ENCODE assay signal across 26 mouse cellular contexts in genomic region chr15:25834920-25835674, GRCm38 (mm10). TPM values are rescaled to one million over a fixed set of nuclear protein-coding genes. Genes with fewer than 3 reads are reported as not detected.
DNase-seq lines count a peak whose midpoint lies in the region; ATAC-seq and TF ChIP-seq lines count a peak whose summit lies in the region.
"Had no signal": no experiment of that assay in that cellular context is flagged by ENCODE, and none has a peak within 500 bp of the region (broad histone marks: within the 10 kb centered on the region; RNA-seq: fewer than 3 reads in every experiment).

No protein-coding gene starts in this region.

- TF ChIP-seq EP300 in liver, postnatal 0 days (IDR thresholded peaks at IDR 0.05; ENCODE audit: low read depth): no peak

- WGBS in liver, postnatal 0 days (ENCODE audit: insufficient replicate concordance): 73% methylated on average over 17 of the region's 17 CpGs
- 84% methylated on average over 17 of the region's 17 CpGs for WGBS in liver, embryonic 11.5 days
- WGBS in macrophage (ENCODE audit: missing documents): 72% methylated on average over 17 of the region's 17 CpGs
- WGBS in hindbrain, postnatal 0 days: 86% methylated on average over 17 of the region's 17 CpGs

- H3K4me3 ChIP-seq in liver, postnatal 0 days (ENCODE audit: low read depth, low read length): no peak overlapping the region
- H3K4me3 ChIP-seq in liver, embryonic 11.5 days (ENCODE audit: low read depth, low read length): no peak overlapping the region
- peak overlapping the region in 1 of 2 experiments; percentile 42; a peak in 2 of 4 replicates for H3K4me3 ChIP-seq in ES-E14 (ENCODE audit: insufficient read depth in 1 of 2, low read depth in 1 of 2, low read length in 2 of 2, poor library complexity in 1 of 2, severe bottlenecking in 1 of 2)
- H3K4me3 ChIP-seq in macrophage (ENCODE audit: inconsistent target): no peak overlapping the region
- H3K4me3 ChIP-seq in hindbrain, postnatal 0 days (ENCODE audit: low read length): no peak overlapping the region
- H3K4me3 ChIP-seq: embryonic facial prominence, embryonic 10.5 days; heart, adult 2 months; heart, embryonic 13.5 days; hindbrain, embryonic 12.5 days; lung, embryonic 15.5 days; midbrain, embryonic 12.5 days had no signal

- DNase-seq in liver, postnatal 0 days: no peak
- no peak for DNase-seq in liver, embryonic 11.5 days (ENCODE audit: low spot score)
- peak; percentile 57 for DNase-seq in ES-E14 (ENCODE audit: low read depth, low spot score)
- DNase-seq in hindbrain, postnatal 0 days (ENCODE audit: low spot score): no peak
- no peak for DNase-seq in retina, embryonic 14.5 days (ENCODE audit: low spot score)
- DNase-seq in spleen, postnatal 10 days (ENCODE audit: low spot score in 2 of 2): no peak
- DNase-seq: adrenal gland, postnatal 25 days; B cell, adult 2 months; cerebellum, adult 11-12 months; cerebellum, postnatal 10 days; forebrain, postnatal 0 days; gastrocnemius, postnatal 25 days; heart, adult 2 months; heart, postnatal 14 days; kidney, adult 11 months; kidney, postnatal 14 days; layer of hippocampus, postnatal 36 days; right cerebral cortex, postnatal 4 days had no signal

- H3K36me3 ChIP-seq in liver, postnatal 0 days (replicated peaks; ENCODE audit: insufficient read depth, low read length): no peaks in the 10 kb centered on the region
- no peaks in the 10 kb centered on the region for H3K36me3 ChIP-seq in liver, embryonic 11.5 days (ENCODE audit: control insufficient read depth, insufficient read depth, low read length)
- H3K36me3 ChIP-seq in ES-E14 (ENCODE audit: control insufficient read depth, insufficient read depth, low read length, poor library complexity, severe bottlenecking): no peaks in the 10 kb centered on the region
- no peaks in the 10 kb centered on the region for H3K36me3 ChIP-seq in macrophage (ENCODE audit: inconsistent target)
- no peaks in the 10 kb centered on the region for H3K36me3 ChIP-seq in hindbrain, postnatal 0 days (ENCODE audit: insufficient read depth, low read length)
- H3K36me3 ChIP-seq: embryonic facial prominence, embryonic 10.5 days; heart, embryonic 13.5 days; hindbrain, embryonic 12.5 days; lung, embryonic 15.5 days; midbrain, embryonic 12.5 days had no signal

- no peaks in the 10 kb centered on the region for H3K79me2 ChIP-seq in macrophage (ENCODE audit: inconsistent target)

- peak; percentile 43; the same call in 1 of the 2 replicates for ATAC-seq in liver, postnatal 0 days
- no peak for ATAC-seq in liver, embryonic 11.5 days (replicated peaks; ENCODE audit: low FRiP score)
- no peak for ATAC-seq in hindbrain, postnatal 0 days
- ATAC-seq: forebrain, postnatal 0 days had no signal

- in situ Hi-C loops in ES-E14 (cut with MboI; ENCODE audit: low sequenced_read_pairs in 2 of 2, unreplicated experiment in 2 of 2): no loop called here

- no peak overlapping the region for H3K9ac ChIP-seq in liver, postnatal 0 days (replicated peaks)
- no peak overlapping the region for H3K9ac ChIP-seq in liver, embryonic 11.5 days (ENCODE audit: low read depth, low read length)
- no peak overlapping the region for H3K9ac ChIP-seq in ES-E14 (ENCODE audit: insufficient read depth, low read depth, low read length, poor library complexity, severe bottlenecking)
- no peak overlapping the region for H3K9ac ChIP-seq in hindbrain, postnatal 0 days (replicated peaks; ENCODE audit: low read length)
- H3K9ac ChIP-seq: forebrain, postnatal 0 days; heart, embryonic 13.5 days; hindbrain, embryonic 12.5 days; liver, embryonic 14.5 days; lung, embryonic 15.5 days; midbrain, embryonic 12.5 days had no signal

- TF ChIP-seq CTCF in liver, postnatal 0 days (IDR thresholded peaks at IDR 0.05; ENCODE audit: low read depth): no peak
- no peak for TF ChIP-seq CTCF in hindbrain, postnatal 0 days (IDR thresholded peaks at IDR 0.05; ENCODE audit: low read depth)

- peak overlapping the region; percentile 48; the same call in 1 of the 2 replicates for H3K27ac ChIP-seq in liver, postnatal 0 days (ENCODE audit: low read depth)
- H3K27ac ChIP-seq in liver, embryonic 11.5 days (ENCODE audit: low read depth, low read length): no peak overlapping the region
- H3K27ac ChIP-seq in ES-E14 (ENCODE audit: insufficient read depth, low read depth, low read length, poor library complexity, severe bottlenecking) (no peak overlapping the region), macrophage (peak overlapping the region; percentile 44)
- H3K27ac ChIP-seq in hindbrain, postnatal 0 days: no peak overlapping the region
- H3K27ac ChIP-seq: embryonic facial prominence, embryonic 10.5 days; heart, adult 2 months; heart, embryonic 13.5 days; hindbrain, embryonic 12.5 days; liver, embryonic 14.5 days; lung, embryonic 15.5 days; midbrain, embryonic 12.5 days had no signal

- H3K4me2 ChIP-seq in liver, postnatal 0 days (ENCODE audit: low read depth, low read length): no peak overlapping the region
- H3K4me2 ChIP-seq in liver, embryonic 11.5 days: no peak overlapping the region
- H3K4me2 ChIP-seq in hindbrain, postnatal 0 days (ENCODE audit: low read depth, low read length): no peak overlapping the region
- H3K4me2 ChIP-seq: heart, embryonic 13.5 days; hindbrain, embryonic 12.5 days; lung, embryonic 15.5 days; midbrain, embryonic 12.5 days had no signal

- no peaks in the 10 kb centered on the region for H3K27me3 ChIP-seq in liver, postnatal 0 days (ENCODE audit: insufficient read depth, low read length)
- H3K27me3 ChIP-seq in liver, embryonic 11.5 days (replicated peaks; ENCODE audit: control insufficient read depth, insufficient read depth, low read length): no peaks in the 10 kb centered on the region
- no peaks in the 10 kb centered on the region for H3K27me3 ChIP-seq in hindbrain, postnatal 0 days (ENCODE audit: insufficient read depth, low read length)
- H3K27me3 ChIP-seq: CH12.LX; heart, embryonic 13.5 days; hindbrain, embryonic 12.5 days; lung, embryonic 15.5 days; midbrain, embryonic 12.5 days had no signal

- no peaks in the 10 kb centered on the region; the same call in 1 of the 2 replicates for H3K9me3 ChIP-seq in liver, postnatal 0 days (ENCODE audit: low read length)
- no peaks in the 10 kb centered on the region for H3K9me3 ChIP-seq in liver, embryonic 11.5 days (ENCODE audit: control insufficient read depth, low read length)
- H3K9me3 ChIP-seq in ES-E14 (ENCODE audit: control insufficient read depth, insufficient read depth, low read depth, low read length): no peaks in the 10 kb centered on the region
- H3K9me3 ChIP-seq in hindbrain, postnatal 0 days (ENCODE audit: low read length): no peaks in the 10 kb centered on the region
- H3K9me3 ChIP-seq: lung, embryonic 15.5 days; midbrain, embryonic 12.5 days had no signal

- peaks cover 4% of the 10 kb centered on the region; the same call in 1 of the 2 replicates for H3K4me1 ChIP-seq in liver, postnatal 0 days (ENCODE audit: insufficient read depth)
- H3K4me1 ChIP-seq in liver, embryonic 11.5 days (replicated peaks; ENCODE audit: control insufficient read depth, insufficient read depth, low read length): no peaks in the 10 kb centered on the region
- peaks cover 0 to 2% of the 10 kb centered on the region in 2 experiments; a peak in 1 of 4 replicates for H3K4me1 ChIP-seq in ES-E14 (ENCODE audit: control insufficient read depth in 2 of 2, insufficient read depth in 2 of 2, low read length in 2 of 2, poor library complexity in 1 of 2)
- no peaks in the 10 kb centered on the region for H3K4me1 ChIP-seq in hindbrain, postnatal 0 days (ENCODE audit: insufficient read depth, low read length)
- H3K4me1 ChIP-seq: embryonic facial prominence, embryonic 10.5 days; hindbrain, embryonic 12.5 days; lung, embryonic 15.5 days; midbrain, embryonic 12.5 days had no signal

TF ChIP-seq in ES-E14, 5 proteins besides CTCF, POLR2A, EP300 and RAD21:
- no peak for TF ChIP-seq MAFK (IDR thresholded peaks at IDR 0.05; ENCODE audit: insufficient read depth, low read depth, low read length)
- TF ChIP-seq CHD2 (IDR thresholded peaks at IDR 0.05; ENCODE audit: low read depth, low read length): no peak
- no peak for TF ChIP-seq ZC3H11A (IDR thresholded peaks at IDR 0.05; ENCODE audit: borderline replicate concordance, low read depth, low read length)

RNA-seq across cellular contexts. Expression of gene Retreg1, which starts 7.9 kb away (rescaled TPM):
- 17.0 and 18.6 TPM in 2 replicates for polyA plus RNA-seq in liver, postnatal 0 days (2015; fragmentation: Nextera tagmentation; extraction: Ambion mirVana)
- 1.2 and 1.3 TPM in 2 replicates for polyA plus RNA-seq in liver, embryonic 11.5 days (2014; fragmentation: Nextera tagmentation; extraction: Ambion mirVana)
- total RNA-seq in ES-E14 (2012; rRNA removed): 5.8 and 7.1 TPM in 2 replicates
- total RNA-seq in macrophage (2018; cell fraction: chromatin; rRNA removed): 10 to 100 TPM in 16 of 26 experiments, 1 to 10 TPM in 10; 5.6 to 29.9 (median 13.3) TPM
- 10 to 100 TPM; 23.2 to 63.0 (median 43.8) TPM for total RNA-seq in macrophage (2018; cell fraction: cytosol; rRNA removed)
- 10 to 100 TPM; 18.9 to 48.7 (median 33.3) TPM for total RNA-seq in macrophage (2018; cell fraction: nucleus; rRNA removed)
- polyA plus RNA-seq in macrophage (2018): 43.8 to 52.0 TPM (median 44.9 TPM) in 3 replicates
- 31.7 and 49.9 TPM in 2 replicates for total RNA-seq in hindbrain, postnatal 0 days (2014; rRNA removed)
- polyA plus RNA-seq in hindbrain, postnatal 0 days (2015; fragmentation: Nextera tagmentation; extraction: Ambion mirVana): 20.8 and 21.0 TPM in 2 replicates

Comparison
In these comparisons a context has a peak if more than half of its experiments do, and no peak if none do; other contexts are left out.
1. H3K27ac ChIP-seq: peak in liver, postnatal 0 days (single experiment) and macrophage (single experiment); none in liver, embryonic 11.5 days (single experiment), ES-E14 (single experiment) and hindbrain, postnatal 0 days (single experiment).